Mouse (Mus musculus) thymus, postnatal 4 days (tissue): ENCODE measurements around the gene Olfr680-ps1.
"Not testable (repeated sequence)": the region's sequence is repeated elsewhere in the genome, so short reads cannot be mapped to it uniquely, and the experiment has no call there.

Source experiments
- DNase-seq: peaks from one replicate; pipeline ENCODE4 v3.0.0; 2021

The Olfr680-ps1 gene

GRCm38 (mm10) chr7:105092717-105093116 is at the start of gene Olfr680-ps1:
Gene Olfr680-ps1, minus strand, starts transcription at chr7:105092817.
- not testable (repeated sequence) for DNase-seq

GRCm38 (mm10) chr7:105141275-105141674 is 48.7 kb upstream of the Olfr680-ps1 start:
- no peak for DNase-seq

GRCm38 (mm10) chr7:105116536-105116935 is 23.9 kb upstream of the Olfr680-ps1 start, which contains the start of gene Olfr681:
Gene Olfr681, plus strand, starts transcription at chr7:105116836.
- DNase-seq: no peak

- no peak for DNase-seq
Observed at GRCm38 (mm10) chr7:105080905-105081304, 11.7 kb downstream of the Olfr680-ps1 start, which contains the start of gene Olfr679. Gene Olfr679, plus strand, starts transcription at chr7:105081205.

GRCm38 (mm10) chr7:105064175-105064574 is 28.4 kb downstream of the Olfr680-ps1 start, which contains the start of gene Olfr678:
Gene Olfr678, plus strand, starts transcription at chr7:105064475.
- DNase-seq: no peak

GRCm38 (mm10) chr7:105058951-105059350 is 33.7 kb downstream of the Olfr680-ps1 start:
- no peak for DNase-seq
